Mouse (Mus musculus) liver, embryonic 16.5 days (tissue): Measurements from ENCODE around the gene Tmc2. TPM values are rescaled to one million over a fixed set of nuclear protein-coding genes. Genes with fewer than 3 reads are reported as not detected.

Experiments used
- ATAC-seq: fragments of 200-750 bp; cut with Nextera tagmentation; 2 replicates; pipeline ENCODE4 v1.8.0; 2017; ENCODE audit warnings: low read depth, mild to moderate bottlenecking, moderate number of reproducible peaks, moderate library complexity
- H3K27ac ChIP-seq: fragments of 300-500 bp; sonication (generic); 2 replicates; pipeline ENCODE4 v1.5.1; 2014; ENCODE audit warnings: mild to moderate bottlenecking, low read length
- H3K27me3 ChIP-seq: fragments of 300-500 bp; sonication (generic); 2 replicates; pipeline ENCODE4 v1.6.1; 2014; ENCODE audit warnings: low read depth, low read length, mixed read lengths; ENCODE audit not compliant: control insufficient read depth, insufficient read depth
- H3K36me3 ChIP-seq: fragments of 300-500 bp; sonication (generic); 2 replicates; pipeline ENCODE4 v1.6.1; 2014; ENCODE audit warnings: mild to moderate bottlenecking; ENCODE audit not compliant: control insufficient read depth, insufficient read depth
- H3K4me1 ChIP-seq: fragments of 300-500 bp; sonication (generic); 2 replicates; pipeline ENCODE4 v1.6.1; 2014; ENCODE audit warnings: low read depth, low read length, mixed read lengths; ENCODE audit not compliant: control insufficient read depth
- H3K4me2 ChIP-seq: fragments of 300-500 bp; sonication (generic); 2 replicates; pipeline ENCODE4 v1.6.1; 2014; ENCODE audit warnings: low read depth, low read length, mixed read lengths
- H3K4me3 ChIP-seq: fragments of 300-500 bp; sonication (generic); 2 replicates; pipeline ENCODE4 v1.5.1; 2014; ENCODE audit warnings: low read depth, mild to moderate bottlenecking, low read length
- H3K9ac ChIP-seq: fragments of 300-500 bp; sonication (generic); 2 replicates; pipeline ENCODE4 v1.6.1; 2014; ENCODE audit warnings: low read depth, low read length
- H3K9me3 ChIP-seq: fragments of 300-500 bp; sonication (generic); replicated peaks from 2 replicates; pipeline ENCODE4 v1.6.1; 2016; ENCODE audit warnings: low read length; ENCODE audit not compliant: control insufficient read depth
- WGBS: fragments of 180-500 bp; shearing (Covaris S2); extraction: QIAGEN DNeasy Blood & Tissue Kit; methylation state at CpG from one replicate; pipeline ENCODE4 v1.1.7; 2014; ENCODE audit not compliant: insufficient replicate concordance; 5-methylcytosine and 5-hydroxymethylcytosine counted together
- polyA plus RNA-seq: library from polyadenylated mRNA; unstranded; fragments of >200 nt; fragmentation: Nextera tagmentation; extraction: Ambion mirVana; gene quantifications from 2 replicates; pipeline ENCODE4 v1.2.1, GENCODE M21; 2015

Tmc2 gene
- polyA plus RNA-seq, 1 experiment from 2014 or later, result 0.04 TPM

GRCm38 (mm10) chr2:130167861-130168260 is 27.1 kb upstream of the Tmc2 start:
- Histone ChIP-seq H3K4me2 (no peak overlapping the region), H3K9me3 (no peaks in the 10 kb centered on the region), H3K9ac (no peak overlapping the region), H3K27ac (no peak overlapping the region), H3K4me1 (no peaks in the 10 kb centered on the region), H3K4me3 (no peak overlapping the region), H3K27me3 (no peaks in the 10 kb centered on the region), H3K36me3 (peaks cover 32% of the 10 kb centered on the region)
- 49% methylated on average over 3 of the region's 3 CpGs for WGBS
- no peak for ATAC-seq

- H3K27ac ChIP-seq, result no peak overlapping the region
- no peak overlapping the region for H3K4me2 ChIP-seq
- WGBS, result 75% methylated on average over 2 of the region's 2 CpGs
- peak; percentile 59; the same call in 1 of the 2 replicates for ATAC-seq
- H3K9ac ChIP-seq, result no peak overlapping the region
- peaks cover 3% of the 10 kb centered on the region for H3K4me1 ChIP-seq
- no peaks in the 10 kb centered on the region for H3K9me3 ChIP-seq
- no peaks in the 10 kb centered on the region for H3K27me3 ChIP-seq
- H3K36me3 ChIP-seq, result peaks cover 68% of the 10 kb centered on the region
- no peak overlapping the region for H3K4me3 ChIP-seq
These were observed 23.3 kb upstream of the Tmc2 start for GRCm38 (mm10) chr2:130171674-130172073.

- H3K9ac ChIP-seq, result no peak overlapping the region; the same call in 1 of the 2 replicates
These were observed 18.2 kb upstream of the Tmc2 start for GRCm38 (mm10) chr2:130176820-130177219.

GRCm38 (mm10) chr2:130178381-130178705 is 16.7 kb upstream of the Tmc2 start:
- H3K4me3 ChIP-seq, result peak overlapping the region; percentile 100
- no peaks in the 10 kb centered on the region for H3K9me3 ChIP-seq
- 0% methylated on average over 11 of the region's 11 CpGs for WGBS
- H3K27ac ChIP-seq, result peak overlapping the region; percentile 81
- H3K36me3 ChIP-seq, result peaks cover 31% of the 10 kb centered on the region
- H3K9ac ChIP-seq, result peak overlapping the region; percentile 99
- H3K27me3 ChIP-seq, result no peaks in the 10 kb centered on the region
- H3K4me2 ChIP-seq, result peak overlapping the region; percentile 95
- no peak for ATAC-seq
- H3K4me1 ChIP-seq, result peaks cover 21% of the 10 kb centered on the region

More at GRCm38 (mm10) chr2:130176820-130177219, 18.2 kb upstream of the Tmc2 start:
- Histone ChIP-seq H3K4me2 (peak overlapping the region; percentile 95), H3K4me3 (peak overlapping the region; percentile 100), H3K27me3 (no peaks in the 10 kb centered on the region), H3K9me3 (no peaks in the 10 kb centered on the region), H3K36me3 (peaks cover 47% of the 10 kb centered on the region), H3K27ac (no peak overlapping the region), H3K4me1 (peaks cover 21% of the 10 kb centered on the region)
- ATAC-seq, result no peak
- 58% methylated on average over 8 of the region's 8 CpGs for WGBS

GRCm38 (mm10) chr2:130178706-130179506 is 16.1 kb upstream of the Tmc2 start, which contains the start of gene Snrpb:
TSS of gene Snrpb (minus strand) at chr2:130179403.
- Histone ChIP-seq H3K36me3 (peaks cover 26% of the 10 kb centered on the region), H3K27me3 (no peaks in the 10 kb centered on the region), H3K4me1 (peaks cover 21% of the 10 kb centered on the region), H3K9ac (peak within 1 kb of the TSS; percentile 99), H3K27ac (peak within 1 kb of the TSS; percentile 81), H3K4me2 (peak within 1 kb of the TSS; percentile 95), H3K4me3 (peak within 1 kb of the TSS; percentile 100), H3K9me3 (no peaks in the 10 kb centered on the region)
- ATAC-seq, result peak; percentile 90
- under 1% methylated on average over 81 of the region's 81 CpGs for WGBS

- Histone ChIP-seq H3K27me3 (no peaks in the 10 kb centered on the region), H3K27ac (peak overlapping the region; percentile 63), H3K4me1 (peaks cover 21% of the 10 kb centered on the region), H3K9ac (peak overlapping the region; percentile 99), H3K4me2 (peak overlapping the region; percentile 95), H3K4me3 (peak overlapping the region; percentile 100), H3K9me3 (no peaks in the 10 kb centered on the region), H3K36me3 (peaks cover 19% of the 10 kb centered on the region)
- ATAC-seq, result peak; percentile 60
- WGBS, result 1% methylated on average over 15 of the region's 15 CpGs
These were observed 15.4 kb upstream of the Tmc2 start for GRCm38 (mm10) chr2:130179507-130180019.

GRCm38 (mm10) chr2:130188391-130188790 is 6.6 kb upstream of the Tmc2 start:
- no peak for ATAC-seq
- H3K27me3 ChIP-seq, result no peaks in the 10 kb centered on the region
- no peaks in the 10 kb centered on the region for H3K9me3 ChIP-seq
- H3K9ac ChIP-seq, result no peak overlapping the region
- WGBS, result 70% methylated on average over 12 of the region's 12 CpGs
- H3K36me3 ChIP-seq, result no peaks in the 10 kb centered on the region
- no peak overlapping the region for H3K27ac ChIP-seq
- no peak overlapping the region for H3K4me2 ChIP-seq
- H3K4me1 ChIP-seq, result no peaks in the 10 kb centered on the region
- no peak overlapping the region for H3K4me3 ChIP-seq

- Histone ChIP-seq H3K9ac (no peak overlapping the region), H3K4me1 (no peaks in the 10 kb centered on the region), H3K4me2 (no peak overlapping the region), H3K4me3 (no peak overlapping the region), H3K36me3 (no peaks in the 10 kb centered on the region), H3K27ac (no peak overlapping the region), H3K9me3 (no peaks in the 10 kb centered on the region), H3K27me3 (no peaks in the 10 kb centered on the region)
- ATAC-seq, result no peak
- WGBS, result 62% methylated on average over 5 of the region's 5 CpGs
These were observed 6.0 kb downstream of the Tmc2 start for GRCm38 (mm10) chr2:130200961-130201360.

- Histone ChIP-seq H3K27ac (no peak overlapping the region), H3K27me3 (no peaks in the 10 kb centered on the region), H3K36me3 (no peaks in the 10 kb centered on the region), H3K9me3 (no peaks in the 10 kb centered on the region), H3K9ac (no peak overlapping the region), H3K4me2 (no peak overlapping the region), H3K4me1 (no peaks in the 10 kb centered on the region), H3K4me3 (no peak overlapping the region)
- no peak for ATAC-seq
- 57% methylated on average over 2 of the region's 2 CpGs for WGBS
These were observed 12.4 kb downstream of the Tmc2 start for GRCm38 (mm10) chr2:130207376-130207775.
